ENCODE assay signal across 9 mouse cellular contexts in genomic region chr14:76623371-76623988, GRCm38 (mm10).
A peak's percentile ranks its signal among the peaks of the same experiment; 100 is the strongest.
DNase-seq lines count a peak whose midpoint lies in the region; ATAC-seq lines count a peak whose summit lies in the region.
"Had no signal": no experiment of that assay in that cellular context is flagged by ENCODE, and none has a peak within 500 bp of the region (broad histone marks: within the 10 kb centered on the region; RNA-seq: fewer than 3 reads in every experiment).

No protein-coding gene starts in this region.

- H3K4me1 ChIP-seq in heart, embryonic 11.5 days (ENCODE audit: control insufficient read depth, insufficient read depth, low read length) = peaks cover 41% of the 10 kb centered on the region
- peaks cover 33% of the 10 kb centered on the region for H3K4me1 ChIP-seq in intestine, embryonic 15.5 days (replicated peaks)
- peaks cover 46% of the 10 kb centered on the region for H3K4me1 ChIP-seq in midbrain, embryonic 12.5 days

- ATAC-seq in heart, embryonic 11.5 days (replicated peaks; ENCODE audit: insufficient number of reproducible peaks, low FRiP score, low TSS enrichment) = no peak
- ATAC-seq in intestine, embryonic 15.5 days = peak; percentile 50
- ATAC-seq in midbrain, embryonic 12.5 days (ENCODE audit: low FRiP score, low read depth) = 0 out of 2 replicates have a peak, but pooled peaks have one; percentile 50

- no peak for DNase-seq in heart, postnatal 25 days (ENCODE audit: low spot score)
- DNase-seq in embryo, embryonic 9.5 days (ENCODE audit: extremely low spot score) = peak; percentile 63
- DNase-seq in ovary, postnatal 36 days (ENCODE audit: low spot score) = no peak
- DNase-seq in cerebellum, postnatal 36 days = no peak
- DNase-seq in urinary bladder, postnatal 10 days (ENCODE audit: low spot score) = no peak

- no peak overlapping the region for H3K4me3 ChIP-seq in heart, embryonic 11.5 days (ENCODE audit: low read depth, low read length)
- H3K4me3 ChIP-seq in intestine, embryonic 15.5 days (replicated peaks) = no peak overlapping the region
- H3K4me3 ChIP-seq in midbrain, embryonic 12.5 days = no peak overlapping the region
- H3K4me3 ChIP-seq: erythroblast, embryonic 14.5 days had no signal

- no peaks in the 10 kb centered on the region for H3K9me3 ChIP-seq in heart, embryonic 11.5 days (replicated peaks; ENCODE audit: control insufficient read depth, low read length)
- no peaks in the 10 kb centered on the region for H3K9me3 ChIP-seq in intestine, embryonic 15.5 days
- H3K9me3 ChIP-seq in midbrain, embryonic 12.5 days = no peaks in the 10 kb centered on the region

- H3K36me3 ChIP-seq in heart, embryonic 11.5 days (ENCODE audit: control insufficient read depth, insufficient read depth, low read length) = no peaks in the 10 kb centered on the region
- H3K36me3 ChIP-seq in intestine, embryonic 15.5 days = no peaks in the 10 kb centered on the region
- H3K36me3 ChIP-seq in midbrain, embryonic 12.5 days = no peaks in the 10 kb centered on the region

- intact Hi-C loops in heart, postnatal 25 days (cut with DNase I) = loop anchor here (5.0 kb wide), 2 partner anchors 116 to 254 kb away; no protein-coding TSS in a partner anchor

- peak overlapping the region; percentile 49 for H3K4me2 ChIP-seq in heart, embryonic 11.5 days
- H3K4me2 ChIP-seq in intestine, embryonic 15.5 days (replicated peaks) = peak overlapping the region; percentile 48; the same call in 1 of the 2 replicates
- peak overlapping the region; percentile 26 for H3K4me2 ChIP-seq in midbrain, embryonic 12.5 days (replicated peaks)

- peak overlapping the region; percentile 83; the same call in 1 of the 2 replicates for H3K27ac ChIP-seq in heart, embryonic 11.5 days (ENCODE audit: low read depth, low read length)
- H3K27ac ChIP-seq in intestine, embryonic 15.5 days = peak overlapping the region; percentile 83
- peak overlapping the region; percentile 44 for H3K27ac ChIP-seq in midbrain, embryonic 12.5 days (replicated peaks)

- H3K9ac ChIP-seq in heart, embryonic 11.5 days (ENCODE audit: low read depth, low read length) = peak overlapping the region; percentile 64
- no peak overlapping the region for H3K9ac ChIP-seq in intestine, embryonic 15.5 days
- no peak overlapping the region; the same call in 1 of the 2 replicates for H3K9ac ChIP-seq in midbrain, embryonic 12.5 days (replicated peaks)

- 21% methylated on average over 10 of the region's 10 CpGs for WGBS in heart, embryonic 11.5 days (ENCODE audit: insufficient replicate concordance)
- 28% methylated on average over 10 of the region's 10 CpGs for WGBS in intestine, embryonic 15.5 days
- 33% methylated on average over 10 of the region's 10 CpGs for WGBS in midbrain, embryonic 12.5 days

- H3K27me3 ChIP-seq in heart, embryonic 11.5 days (ENCODE audit: control insufficient read depth, insufficient read depth, low read length) = no peaks in the 10 kb centered on the region
- H3K27me3 ChIP-seq in intestine, embryonic 15.5 days (replicated peaks) = no peaks in the 10 kb centered on the region
- H3K27me3 ChIP-seq in midbrain, embryonic 12.5 days = peaks cover 3% of the 10 kb centered on the region; the same call in 1 of the 2 replicates
